Mouse (Mus musculus) liver, adult 2 months (tissue): ENCODE results near the gene Hal.

Source experiments
- CTCF ChIP-seq: fragments of 200-500 bp; IDR thresholded peaks from 2 replicates; pipeline ENCODE4 v1.5.1; 2011; ENCODE audit warnings: low read depth, low read length, control low read depth
- POLR2A ChIP-seq: fragments of 200-500 bp; IDR thresholded peaks from 2 replicates; pipeline ENCODE4 v1.6.1; 2011; ENCODE audit warnings: low read length, control low read depth; ENCODE audit not compliant: insufficient read depth; ENCODE audit errors: extremely low read depth

GRCm38 (mm10) chr10:93447398-93447797, 41.2 kb upstream of the Hal start:
- TF ChIP-seq CTCF (no peak), POLR2A (no peak)
